Mouse (Mus musculus): ENCODE results near the gene Bicra. TPM values are rescaled to one million over a fixed set of nuclear protein-coding genes. Genes with fewer than 3 reads are reported as not detected.

Bicra gene
- polyA plus RNA-seq, 1 experiment from 2014 or later = 8.1 TPM

DNA sequence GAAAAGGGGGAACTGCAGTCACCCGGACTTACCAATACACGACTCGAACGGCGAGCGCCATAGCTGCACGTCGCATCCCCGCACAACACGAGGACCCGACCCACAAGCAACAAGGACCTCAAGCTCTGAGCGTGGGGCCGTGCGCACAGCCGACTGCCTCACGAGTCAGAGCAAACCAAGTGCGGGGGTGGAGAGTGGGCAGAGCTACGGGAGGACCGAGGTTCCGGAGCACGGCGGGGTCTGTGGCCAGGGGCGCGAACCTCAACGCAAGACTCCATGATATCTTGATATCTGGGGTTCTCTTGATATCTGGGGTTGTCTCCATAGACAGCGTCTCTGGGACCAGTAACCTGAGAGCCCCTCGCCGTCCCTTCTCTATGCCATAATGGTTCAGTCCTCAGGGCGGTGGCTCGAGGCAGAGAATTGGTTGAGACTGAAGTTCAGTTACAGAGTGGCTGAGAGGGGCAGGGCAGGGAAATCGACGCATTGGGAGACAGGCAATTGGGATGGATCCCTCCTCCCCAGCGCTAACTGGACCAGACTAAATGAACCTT is 125.4 kb downstream of the Bicra start, which contains the start of gene Selenow:
Gene Selenow, minus strand, starts transcription at position 183 of the 554 bp plus-strand sequence.
- Histone ChIP-seq H3K9ac (peak within 1 kb of the TSS; percentile 77), H3K36me3 (peaks cover 30% of the 10 kb centered on the region), H3K4me1 (peaks cover 27% of the 10 kb centered on the region), H3K9me3 (replicated peaks) (no peaks in the 10 kb centered on the region), H3K27me3 (no peaks in the 10 kb centered on the region), H3K4me2 (peak within 1 kb of the TSS; percentile 83), H3K27ac (peak within 1 kb of the TSS; percentile 81), H3K4me3 (replicated peaks) (peak within 1 kb of the TSS; percentile 74)
- ATAC-seq (replicated peaks; ENCODE audit: low FRiP score) = peak; percentile 95
- 0% methylated on average over 33 of the region's 33 CpGs for WGBS

DNA sequence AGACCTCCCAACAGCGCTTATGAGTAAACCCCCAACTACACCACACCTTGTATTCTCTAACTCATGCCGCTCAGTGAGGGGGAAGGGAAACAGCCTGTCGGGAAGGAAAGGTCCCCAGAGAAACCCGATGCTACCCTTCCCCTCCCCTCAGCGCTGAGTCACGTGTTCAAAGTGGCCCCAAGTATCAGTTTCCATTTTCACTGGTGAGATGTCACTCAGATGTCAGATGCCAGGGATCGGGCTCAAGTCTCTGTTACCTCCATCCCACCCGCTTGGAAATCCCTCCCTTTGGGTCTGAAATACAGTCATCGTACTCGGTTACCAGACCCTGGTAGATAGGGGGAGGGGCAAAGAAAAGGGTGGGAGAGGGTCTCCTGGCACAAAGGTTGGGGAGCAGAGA is 125.9 kb downstream of the Bicra start:
- H3K4me2 ChIP-seq = peak overlapping the region; percentile 83
- H3K9ac ChIP-seq = peak overlapping the region; percentile 77
- peak overlapping the region; percentile 74 for H3K4me3 ChIP-seq (replicated peaks)
- H3K36me3 ChIP-seq = peaks cover 35% of the 10 kb centered on the region
- H3K27ac ChIP-seq = peak overlapping the region; percentile 81
- peaks cover 27% of the 10 kb centered on the region for H3K4me1 ChIP-seq
- ATAC-seq (replicated peaks; ENCODE audit: low FRiP score) = peak; percentile 73
- H3K27me3 ChIP-seq = no peaks in the 10 kb centered on the region
- WGBS = 0% methylated on average over 10 of the region's 10 CpGs
- H3K9me3 ChIP-seq (replicated peaks) = no peaks in the 10 kb centered on the region

Other genes with a start within 250 kb of the Bicra start
- not detected in 2 replicates for gene Obox6, start 208.2 kb downstream of the Bicra start, polyA plus RNA-seq (2015; fragmentation: Nextera tagmentation; extraction: Ambion mirVana)
- gene Crx, start 168.0 kb downstream of the Bicra start, polyA plus RNA-seq (2015; fragmentation: Nextera tagmentation; extraction: Ambion mirVana) = not detected in 2 replicates
- gene Crxos, start 165.3 kb downstream of the Bicra start, polyA plus RNA-seq (2015; fragmentation: Nextera tagmentation; extraction: Ambion mirVana) = not detected in 2 replicates
- gene Selenow, start 125.5 kb downstream of the Bicra start, polyA plus RNA-seq (2015; fragmentation: Nextera tagmentation; extraction: Ambion mirVana) = 745 and 748 TPM in 2 replicates
- 194 and 195 TPM in 2 replicates for gene Nop53, start 101.8 kb downstream of the Bicra start, polyA plus RNA-seq (2015; fragmentation: Nextera tagmentation; extraction: Ambion mirVana)
- gene Ehd2, start 80.4 kb downstream of the Bicra start, polyA plus RNA-seq (2015; fragmentation: Nextera tagmentation; extraction: Ambion mirVana) = 39.4 and 39.5 TPM in 2 replicates
- 0.13 TPM in 1 of 2 replicates, not detected in the other for gene Zfp541, start 13.9 kb upstream of the Bicra start, polyA plus RNA-seq (2015; fragmentation: Nextera tagmentation; extraction: Ambion mirVana)
- gene Napa, start 50.5 kb upstream of the Bicra start, polyA plus RNA-seq (2015; fragmentation: Nextera tagmentation; extraction: Ambion mirVana) = 178 and 203 TPM in 2 replicates
- 30.0 and 37.5 TPM in 2 replicates for gene Kptn, start 72.0 kb upstream of the Bicra start, polyA plus RNA-seq (2015; fragmentation: Nextera tagmentation; extraction: Ambion mirVana)
- gene Slc8a2, start 81.9 kb upstream of the Bicra start, polyA plus RNA-seq (2015; fragmentation: Nextera tagmentation; extraction: Ambion mirVana) = 0.09 and 0.19 TPM in 2 replicates
- 22.5 and 28.9 TPM in 2 replicates for gene Meis3, start 127.2 kb upstream of the Bicra start, polyA plus RNA-seq (2015; fragmentation: Nextera tagmentation; extraction: Ambion mirVana)
- 14.1 and 18.2 TPM in 2 replicates for gene Dhx34, start 174.1 kb upstream of the Bicra start, polyA plus RNA-seq (2015; fragmentation: Nextera tagmentation; extraction: Ambion mirVana)
- 0.04 and 0.08 TPM in 2 replicates for gene C5ar2, start 196.2 kb upstream of the Bicra start, polyA plus RNA-seq (2015; fragmentation: Nextera tagmentation; extraction: Ambion mirVana)
- 2.5 and 3.7 TPM in 2 replicates for gene C5ar1, start 211.6 kb upstream of the Bicra start, polyA plus RNA-seq (2015; fragmentation: Nextera tagmentation; extraction: Ambion mirVana)
- gene Inafm1, start 225.7 kb upstream of the Bicra start, polyA plus RNA-seq (2015; fragmentation: Nextera tagmentation; extraction: Ambion mirVana) = 16.4 and 19.5 TPM in 2 replicates
- 28.9 and 33.0 TPM in 2 replicates for gene Ccdc9, start 238.9 kb upstream of the Bicra start, polyA plus RNA-seq (2015; fragmentation: Nextera tagmentation; extraction: Ambion mirVana)